Mouse (Mus musculus) right cerebral cortex, postnatal 25 days (tissue): ENCODE data around the gene Ptk6.
A peak's percentile ranks its signal among the peaks of the same experiment; 100 is the strongest.

Experiments
- DNase-seq: peaks from one replicate; pipeline ENCODE4 v3.0.0; 2022

The Ptk6 gene

GRCm38 (mm10) chr2:181159091-181159514 is 43.5 kb downstream of the Ptk6 start:
- peak; percentile 79 for DNase-seq

- no peak for DNase-seq
Observed at GRCm38 (mm10) chr2:181158471-181158870, 44.1 kb downstream of the Ptk6 start.

GRCm38 (mm10) chr2:181157716-181158302 is 44.8 kb downstream of the Ptk6 start:
- peak; percentile 15 for DNase-seq

GRCm38 (mm10) chr2:181157180-181157579 is 45.4 kb downstream of the Ptk6 start:
- DNase-seq = no peak

GRCm38 (mm10) chr2:181156248-181157121 is 46.1 kb downstream of the Ptk6 start, which contains the start of gene Eef1a2:
Eef1a2 (minus strand) TSS chr2:181157014.
- peak; percentile 91 for DNase-seq

GRCm38 (mm10) chr2:181155801-181156200 is 46.8 kb downstream of the Ptk6 start:
- peak; percentile 44 for DNase-seq

- DNase-seq = no peak
Observed at GRCm38 (mm10) chr2:181154831-181155415, 47.7 kb downstream of the Ptk6 start.

GRCm38 (mm10) chr2:181154361-181154760 is 48.2 kb downstream of the Ptk6 start:
- DNase-seq = no peak

- no peak for DNase-seq
Observed at GRCm38 (mm10) chr2:181153837-181154236, 48.8 kb downstream of the Ptk6 start.

- no peak for DNase-seq
Observed at GRCm38 (mm10) chr2:181153131-181153530, 49.5 kb downstream of the Ptk6 start.

GRCm38 (mm10) chr2:181152701-181153100 is 49.9 kb downstream of the Ptk6 start:
- no peak for DNase-seq

- DNase-seq = no peak
Observed at GRCm38 (mm10) chr2:181150281-181150680, 52.3 kb downstream of the Ptk6 start.

- DNase-seq = no peak
Observed at GRCm38 (mm10) chr2:181148318-181148955, 54.2 kb downstream of the Ptk6 start.

- DNase-seq = no peak
Observed at GRCm38 (mm10) chr2:181147546-181148317, 54.9 kb downstream of the Ptk6 start.

GRCm38 (mm10) chr2:181146976-181147545 is 55.5 kb downstream of the Ptk6 start:
- no peak for DNase-seq

GRCm38 (mm10) chr2:181144675-181145074 is 57.9 kb downstream of the Ptk6 start:
- DNase-seq = no peak
